In genomic region chr7:3585763-3586162, GRCm38 (mm10) we compare ENCODE assay signal across 23 mouse cellular contexts. TPM values are rescaled to one million over a fixed set of nuclear protein-coding genes. Genes with fewer than 3 reads are reported as not detected.
DNase-seq lines count a peak whose midpoint lies in the region; ATAC-seq and TF ChIP-seq lines count a peak whose summit lies in the region.
"Had no signal": no experiment of that assay in that cellular context is flagged by ENCODE, and none has a peak within 500 bp of the region (broad histone marks: within the 10 kb centered on the region; RNA-seq: fewer than 3 reads in every experiment).

No protein-coding gene starts in this region.

- H3K27me3 ChIP-seq in embryonic facial prominence, embryonic 14.5 days (replicated peaks; ENCODE audit: control insufficient read depth, insufficient read depth, low read length) = no peaks in the 10 kb centered on the region
- no peaks in the 10 kb centered on the region for H3K27me3 ChIP-seq in embryonic facial prominence, embryonic 10.5 days (replicated peaks; ENCODE audit: low read depth, poor library complexity, severe bottlenecking)
- H3K27me3 ChIP-seq: embryonic facial prominence, embryonic 13.5 days; forebrain, embryonic 13.5 days; hindbrain, embryonic 12.5 days had no signal

- no peaks in the 10 kb centered on the region for H3K36me3 ChIP-seq in embryonic facial prominence, embryonic 14.5 days (ENCODE audit: control insufficient read depth, insufficient read depth, low read length)
- H3K36me3 ChIP-seq in embryonic facial prominence, embryonic 10.5 days (replicated peaks) = no peaks in the 10 kb centered on the region
- H3K36me3 ChIP-seq in ES-E14 (ENCODE audit: control insufficient read depth, insufficient read depth, low read length, poor library complexity, severe bottlenecking) = no peaks in the 10 kb centered on the region
- H3K36me3 ChIP-seq: embryonic facial prominence, embryonic 13.5 days; heart, embryonic 10.5 days; hindbrain, embryonic 12.5 days had no signal

- in situ Hi-C loops in ES-E14 (cut with MboI; ENCODE audit: low sequenced_read_pairs in 2 of 2, unreplicated experiment in 2 of 2) = no loop called here

- no peaks in the 10 kb centered on the region for H3K4me1 ChIP-seq in embryonic facial prominence, embryonic 14.5 days (ENCODE audit: control insufficient read depth, insufficient read depth, low read length)
- H3K4me1 ChIP-seq in embryonic facial prominence, embryonic 10.5 days = no peaks in the 10 kb centered on the region
- peaks cover 9 to 11% of the 10 kb centered on the region in 2 experiments for H3K4me1 ChIP-seq in ES-E14 (ENCODE audit: control insufficient read depth in 2 of 2, insufficient read depth in 2 of 2, low read length in 2 of 2, poor library complexity in 1 of 2)
- H3K4me1 ChIP-seq: embryonic facial prominence, embryonic 13.5 days; forebrain, embryonic 13.5 days; heart, embryonic 10.5 days; hindbrain, embryonic 12.5 days had no signal

- ATAC-seq in embryonic facial prominence, embryonic 14.5 days (ENCODE audit: low read depth) = no peak
- ATAC-seq in megakaryocyte-erythroid progenitor cell, adult 5-6 weeks (replicated peaks; ENCODE audit: low FRiP score, low TSS enrichment, poor library complexity, severe bottlenecking) = peak; percentile 90
- ATAC-seq: CD4-positive, CD25-positive, alpha-beta regulatory T cell, adult 4 months; forebrain, embryonic 13.5 days; hindbrain, embryonic 16.5 days had no signal

- 13% methylated on average over 6 of the region's 6 CpGs for WGBS in embryonic facial prominence, embryonic 14.5 days
- WGBS in embryonic facial prominence, embryonic 10.5 days = 18% methylated on average over 6 of the region's 6 CpGs

- H3K4me2 ChIP-seq in embryonic facial prominence, embryonic 14.5 days (ENCODE audit: low read depth, low read length) = no peak overlapping the region
- H3K4me2 ChIP-seq: embryonic facial prominence, embryonic 13.5 days; forebrain, embryonic 13.5 days; hindbrain, embryonic 12.5 days had no signal

- H3K9ac ChIP-seq in embryonic facial prominence, embryonic 14.5 days (ENCODE audit: low read depth, low read length) = 0 out of 2 replicates have a peak overlapping the region, but pooled peaks have one; percentile 30
- H3K9ac ChIP-seq in ES-E14 (ENCODE audit: insufficient read depth, low read depth, low read length, poor library complexity, severe bottlenecking) = peak overlapping the region; percentile 66; the same call in 1 of the 2 replicates
- H3K9ac ChIP-seq: embryonic facial prominence, embryonic 13.5 days; forebrain, embryonic 13.5 days; hindbrain, embryonic 12.5 days had no signal

- DNase-seq in embryonic facial prominence, embryonic 14.5 days (ENCODE audit: low spot score) = no peak
- DNase-seq in embryonic facial prominence, embryonic 10.5 days (ENCODE audit: low spot score) = no peak
- peak in 1 of 2 experiments; percentile 26 for DNase-seq in layer of hippocampus, adult 2 months (ENCODE audit: low spot score in 2 of 2)
- no peak for DNase-seq in layer of hippocampus, postnatal 14 days (ENCODE audit: low spot score in 2 of 2)
- no peak for DNase-seq in ES-E14 (ENCODE audit: low read depth, low spot score)
- DNase-seq in layer of hippocampus, adult 8-10 months (ENCODE audit: low spot score in 2 of 2) = no peak
- DNase-seq: adrenal gland, postnatal 10 days; B cell, adult 2 months; cerebellum, adult 11 months; cerebellum, adult 8-10 months; cerebellum, postnatal 25 days; gastrocnemius, adult 2 months; gastrocnemius, postnatal 25 days; heart, adult 11 months; heart, postnatal 36 days had no signal

- H3K27ac ChIP-seq in embryonic facial prominence, embryonic 14.5 days (replicated peaks; ENCODE audit: low read depth, low read length) = no peak overlapping the region
- H3K27ac ChIP-seq in embryonic facial prominence, embryonic 10.5 days (replicated peaks) = no peak overlapping the region
- peak overlapping the region; percentile 64; the same call in 1 of the 2 replicates for H3K27ac ChIP-seq in layer of hippocampus, adult 2 months
- peak overlapping the region; percentile 98 for H3K27ac ChIP-seq in ES-E14 (ENCODE audit: insufficient read depth, low read depth, low read length, poor library complexity, severe bottlenecking)
- H3K27ac ChIP-seq: embryonic facial prominence, embryonic 13.5 days; forebrain, embryonic 13.5 days; gastrocnemius, adult 2 months; heart, embryonic 10.5 days; hindbrain, embryonic 12.5 days had no signal

- H3K4me3 ChIP-seq in embryonic facial prominence, embryonic 14.5 days (ENCODE audit: low read depth, low read length) = no peak overlapping the region
- no peak overlapping the region for H3K4me3 ChIP-seq in embryonic facial prominence, embryonic 10.5 days
- no peak overlapping the region for H3K4me3 ChIP-seq in layer of hippocampus, adult 2 months
- peak overlapping the region; percentile 40 to 49 for H3K4me3 ChIP-seq in ES-E14 (ENCODE audit: insufficient read depth in 1 of 2, low read depth in 1 of 2, low read length in 2 of 2, poor library complexity in 1 of 2, severe bottlenecking in 1 of 2)
- H3K4me3 ChIP-seq: embryonic facial prominence, embryonic 13.5 days; forebrain, embryonic 13.5 days; gastrocnemius, adult 2 months; heart, embryonic 10.5 days; hindbrain, embryonic 12.5 days had no signal

- no peak for TF ChIP-seq CTCF in layer of hippocampus, adult 2 months (conservative IDR thresholded peaks at IDR 0.05)

- H3K9me3 ChIP-seq in embryonic facial prominence, embryonic 14.5 days (ENCODE audit: control insufficient read depth, low read length) = no peaks in the 10 kb centered on the region
- H3K9me3 ChIP-seq in embryonic facial prominence, embryonic 10.5 days = no peaks in the 10 kb centered on the region
- H3K9me3 ChIP-seq in ES-E14 (ENCODE audit: control insufficient read depth, insufficient read depth, low read depth, low read length) = no peaks in the 10 kb centered on the region
- H3K9me3 ChIP-seq: embryonic facial prominence, embryonic 13.5 days; forebrain, embryonic 13.5 days; heart, embryonic 10.5 days; hindbrain, embryonic 12.5 days had no signal

TF ChIP-seq in ES-E14, 5 proteins besides CTCF, POLR2A, EP300 and RAD21 (continues in another document):
- TF ChIP-seq ZNF384 (IDR thresholded peaks at IDR 0.05; ENCODE audit: low read depth, low read length) (no peak), HCFC1 (IDR thresholded peaks at IDR 0.05; ENCODE audit: borderline replicate concordance, insufficient read depth, low read length) (no peak), MAFK (IDR thresholded peaks at IDR 0.05; ENCODE audit: insufficient read depth, low read depth, low read length) (no peak)

RNA-seq across cellular contexts. Expression of gene Oscar, which starts 30.2 kb away (rescaled TPM):
- 0.22 and 0.49 TPM in 2 replicates for polyA plus RNA-seq in embryonic facial prominence, embryonic 14.5 days (2014; fragmentation: Nextera tagmentation; extraction: Ambion mirVana)
- 0.13 TPM in 1 of 2 replicates, not detected in the other for polyA plus RNA-seq in embryonic facial prominence, embryonic 10.5 days (2016; fragmentation: Nextera tagmentation; extraction: Ambion mirVana)
- total RNA-seq in layer of hippocampus, adult 2 months (2021) = 1 to 10 TPM in 1 of 2 experiments, under 1 TPM in 1; 0.56 to 1.5 TPM
- total RNA-seq in layer of hippocampus, postnatal 14 days (2021) = 1 to 10 TPM in 1 of 2 experiments, under 1 TPM in 1; 0.65 to 1.3 TPM
- 0.13 and 0.26 TPM in 2 replicates for total RNA-seq in ES-E14 (2012; rRNA removed)
- not detected in 2 replicates for total RNA-seq in megakaryocyte-erythroid progenitor cell, adult 5-6 weeks (2014; fragmentation: Nextera tagmentation)
- total RNA-seq in megakaryocyte-erythroid progenitor cell, adult 5-6 weeks (2017) = not detected in 2 replicates
- 1 to 10 TPM in 2 of 4 experiments, under 1 TPM in 2; 0.66 to 1.5 (median 1.1) TPM for total RNA-seq in layer of hippocampus, adult 8-10 months (2022)
- total RNA-seq: gastrocnemius, adult 2 months had no signal
- polyA plus RNA-seq: heart, embryonic 16.5 days had no signal

RNA-seq across cellular contexts. Expression of gene Ndufa3, which starts 31.4 kb away (rescaled TPM):
- polyA plus RNA-seq in embryonic facial prominence, embryonic 14.5 days (2014; fragmentation: Nextera tagmentation; extraction: Ambion mirVana) = 497 and 552 TPM in 2 replicates
- polyA plus RNA-seq in embryonic facial prominence, embryonic 10.5 days (2016; fragmentation: Nextera tagmentation; extraction: Ambion mirVana) = 365 and 398 TPM in 2 replicates
- 100 to 1,000 TPM; 537 to 571 TPM for total RNA-seq in layer of hippocampus, adult 2 months (2021)
- 100 to 1,000 TPM; 634 to 664 TPM for total RNA-seq in layer of hippocampus, postnatal 14 days (2021)
- 236 and 303 TPM in 2 replicates for total RNA-seq in ES-E14 (2012; rRNA removed)
- 427 and 468 TPM in 2 replicates for total RNA-seq in megakaryocyte-erythroid progenitor cell, adult 5-6 weeks (2014; fragmentation: Nextera tagmentation)
- 170 and 216 TPM in 2 replicates for total RNA-seq in megakaryocyte-erythroid progenitor cell, adult 5-6 weeks (2017)
- total RNA-seq in layer of hippocampus, adult 8-10 months (2022) = 100 to 1,000 TPM; 526 to 633 (median 592) TPM

RNA-seq across cellular contexts. Expression of gene Tfpt, which starts 44.0 kb away (rescaled TPM):
- polyA plus RNA-seq in embryonic facial prominence, embryonic 14.5 days (2014; fragmentation: Nextera tagmentation; extraction: Ambion mirVana) = 19.1 and 20.5 TPM in 2 replicates
- polyA plus RNA-seq in embryonic facial prominence, embryonic 10.5 days (2016; fragmentation: Nextera tagmentation; extraction: Ambion mirVana) = 31.0 and 33.0 TPM in 2 replicates
- 10 to 100 TPM; 43.7 to 51.9 TPM for total RNA-seq in layer of hippocampus, adult 2 months (2021)
- 10 to 100 TPM; 37.0 to 41.1 TPM for total RNA-seq in layer of hippocampus, postnatal 14 days (2021)
- total RNA-seq in ES-E14 (2012; rRNA removed) = 25.4 and 29.1 TPM in 2 replicates
- total RNA-seq in megakaryocyte-erythroid progenitor cell, adult 5-6 weeks (2014; fragmentation: Nextera tagmentation) = 17.6 and 26.3 TPM in 2 replicates
- 38.1 and 45.9 TPM in 2 replicates for total RNA-seq in megakaryocyte-erythroid progenitor cell, adult 5-6 weeks (2017)
- total RNA-seq in layer of hippocampus, adult 8-10 months (2022) = 10 to 100 TPM; 36.3 to 53.8 (median 39.7) TPM

RNA-seq across cellular contexts. Expression of gene Prpf31, which starts 44.0 kb away (rescaled TPM):
- polyA plus RNA-seq in embryonic facial prominence, embryonic 14.5 days (2014; fragmentation: Nextera tagmentation; extraction: Ambion mirVana) = 74.0 and 88.2 TPM in 2 replicates
- polyA plus RNA-seq in embryonic facial prominence, embryonic 10.5 days (2016; fragmentation: Nextera tagmentation; extraction: Ambion mirVana) = 179 and 183 TPM in 2 replicates
- total RNA-seq in layer of hippocampus, adult 2 months (2021) = 10 to 100 TPM; 55.5 to 59.2 TPM
- total RNA-seq in layer of hippocampus, postnatal 14 days (2021) = 10 to 100 TPM; 52.5 to 55.9 TPM
- total RNA-seq in ES-E14 (2012; rRNA removed) = 109 and 137 TPM in 2 replicates
- total RNA-seq in megakaryocyte-erythroid progenitor cell, adult 5-6 weeks (2014; fragmentation: Nextera tagmentation) = 53.7 and 61.4 TPM in 2 replicates
- 125 and 128 TPM in 2 replicates for total RNA-seq in megakaryocyte-erythroid progenitor cell, adult 5-6 weeks (2017)
- total RNA-seq in layer of hippocampus, adult 8-10 months (2022) = 10 to 100 TPM; 50.3 to 53.0 (median 51.0) TPM

RNA-seq across cellular contexts. Expression of gene Cnot3, which starts 59.3 kb away (rescaled TPM):
- 50.7 and 51.0 TPM in 2 replicates for polyA plus RNA-seq in embryonic facial prominence, embryonic 14.5 days (2014; fragmentation: Nextera tagmentation; extraction: Ambion mirVana)
- 85.6 and 88.0 TPM in 2 replicates for polyA plus RNA-seq in embryonic facial prominence, embryonic 10.5 days (2016; fragmentation: Nextera tagmentation; extraction: Ambion mirVana)
- total RNA-seq in layer of hippocampus, adult 2 months (2021) = 10 to 100 TPM; 67.9 to 71.5 TPM
- 10 to 100 TPM; 53.6 to 61.3 TPM for total RNA-seq in layer of hippocampus, postnatal 14 days (2021)
- total RNA-seq in ES-E14 (2012; rRNA removed) = 47.3 and 54.4 TPM in 2 replicates
- 117 and 166 TPM in 2 replicates for total RNA-seq in megakaryocyte-erythroid progenitor cell, adult 5-6 weeks (2014; fragmentation: Nextera tagmentation)
- 21.2 and 47.8 TPM in 2 replicates for total RNA-seq in megakaryocyte-erythroid progenitor cell, adult 5-6 weeks (2017)
- 10 to 100 TPM; 49.6 to 68.5 (median 58.8) TPM for total RNA-seq in layer of hippocampus, adult 8-10 months (2022)

Comparison
In these comparisons a context has a peak if more than half of its experiments do, and no peak if none do; other contexts are left out.
1. H3K27ac ChIP-seq: peak in layer of hippocampus, adult 2 months (single experiment) and ES-E14 (single experiment); none in embryonic facial prominence, embryonic 14.5 days (single experiment) and embryonic facial prominence, embryonic 10.5 days (single experiment).
2. H3K4me3 ChIP-seq: peak in ES-E14 (2 of 2); none in embryonic facial prominence, embryonic 14.5 days (single experiment), embryonic facial prominence, embryonic 10.5 days (single experiment) and layer of hippocampus, adult 2 months (single experiment).